Mouse (Mus musculus): ENCODE data around the gene Dus2. TPM values are rescaled to one million over a fixed set of nuclear protein-coding genes. Genes with fewer than 3 reads are reported as not detected.
A peak's percentile ranks its signal among the peaks of the same experiment; 100 is the strongest.
"Not testable (repeated sequence)": the region's sequence is repeated elsewhere in the genome, so short reads cannot be mapped to it uniquely, and the experiment has no call there.

Gene Dus2
- total and polyA plus RNA-seq, 2 experiments from 2014 or later = 15.4 to 20.2 TPM

DNA sequence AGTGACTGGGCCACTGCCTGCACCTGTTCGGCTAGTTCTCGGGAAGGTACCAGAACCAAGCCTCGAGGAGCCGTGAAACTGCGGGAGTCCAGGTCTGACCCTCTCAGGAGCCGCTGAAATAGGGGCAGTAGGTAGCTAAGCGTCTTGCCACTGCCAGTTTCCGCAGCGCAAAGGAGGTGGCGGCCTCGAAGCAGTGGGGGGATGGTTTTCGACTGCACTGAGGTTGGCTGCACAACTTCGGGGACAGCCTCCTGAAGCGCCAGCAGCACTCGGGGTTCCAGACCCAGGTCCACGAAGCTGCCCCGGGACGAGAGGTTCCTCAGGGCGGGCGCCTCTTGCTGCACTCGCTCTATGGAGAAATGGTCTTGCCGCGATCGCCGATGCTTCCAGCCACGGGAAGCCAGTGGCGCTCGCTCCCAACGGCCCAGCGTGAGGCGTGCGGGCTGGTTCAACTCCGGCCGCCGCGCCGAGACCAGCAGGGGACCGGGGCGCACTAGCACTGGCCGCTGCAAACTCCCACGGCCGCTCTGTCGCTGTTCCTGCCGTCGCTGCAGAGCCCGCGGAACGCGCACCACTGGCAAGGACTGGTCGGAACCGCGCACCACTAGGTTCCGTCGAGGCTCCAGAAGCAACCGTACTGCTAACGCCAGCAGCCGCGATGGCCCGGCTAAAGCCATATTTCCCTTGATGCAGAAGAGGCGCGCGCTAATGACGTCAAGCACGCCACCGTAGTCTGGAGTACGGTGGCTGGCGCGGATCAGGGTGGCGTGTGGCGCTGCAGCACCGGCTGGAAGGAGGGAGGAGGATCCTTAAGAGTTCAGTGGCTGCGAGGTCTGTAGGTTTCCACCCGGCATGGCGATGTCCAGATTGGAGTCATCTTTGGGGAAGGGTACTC, 19.9 kb downstream of the Dus2 start:
- ATAC-seq (peak; percentile 98), DNase-seq (ENCODE audit: low spot score) (peak; percentile 97)
- peak overlapping the region; percentile 76 for H3K27ac ChIP-seq
- peak overlapping the region; percentile 99 for H3K4me2 ChIP-seq (ENCODE audit: low read depth, low read length)
- no peaks in the 10 kb centered on the region for H3K9me3 ChIP-seq (ENCODE audit: low read length)
- 1% methylated on average over 74 of the region's 74 CpGs for WGBS
- H3K9ac ChIP-seq (replicated peaks; ENCODE audit: low read length) = peak overlapping the region; percentile 81
- H3K27me3 ChIP-seq (ENCODE audit: insufficient read depth, low read length) = no peaks in the 10 kb centered on the region
- 0 out of 2 replicates have a peak, but pooled peaks cover 5% of the 10 kb centered on the region for H3K4me1 ChIP-seq (ENCODE audit: insufficient read depth, low read length)
- 0 out of 2 replicates have a peak, but pooled peaks cover 4% of the 10 kb centered on the region for H3K36me3 ChIP-seq (ENCODE audit: insufficient read depth, low read length)
- TF ChIP-seq CTCF (IDR thresholded peaks at IDR 0.05; ENCODE audit: low read depth) = no peak
- H3K4me3 ChIP-seq (ENCODE audit: low read length) = peak overlapping the region; percentile 78

DNA sequence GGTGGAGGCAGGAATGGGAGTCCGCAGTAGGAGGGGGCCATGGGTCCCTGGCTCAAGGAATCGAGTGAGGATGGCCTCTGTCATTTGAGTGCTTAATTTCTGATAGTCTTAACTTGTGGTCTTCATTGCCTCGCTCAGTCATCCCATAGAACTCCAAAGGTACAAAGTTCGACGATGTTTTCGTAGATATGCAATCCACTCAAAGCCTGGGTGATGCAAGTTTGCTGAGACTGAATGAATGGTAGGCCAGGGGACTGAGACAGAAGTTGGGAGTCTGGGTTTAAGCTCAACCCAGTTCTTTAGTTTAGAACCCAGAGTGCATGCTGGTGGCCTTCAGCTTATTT, 20.5 kb downstream of the Dus2 start, which contains the start of gene Ddx28:
Gene Ddx28 (minus strand): TSS at position 240 of the 344 bp plus-strand sequence.
- peak within 1 kb of the TSS; percentile 81 for H3K9ac ChIP-seq (replicated peaks; ENCODE audit: low read length)
- TF ChIP-seq CTCF (IDR thresholded peaks at IDR 0.05; ENCODE audit: low read depth) = no peak
- H3K36me3 ChIP-seq (ENCODE audit: insufficient read depth, low read length) = 0 out of 2 replicates have a peak, but pooled peaks cover 6% of the 10 kb centered on the region
- DNase-seq (ENCODE audit: low spot score) (peak; percentile 4), ATAC-seq (no peak)
- WGBS = 1% methylated on average over 6 of the region's 6 CpGs
- no peaks in the 10 kb centered on the region for H3K27me3 ChIP-seq (ENCODE audit: insufficient read depth, low read length)
- 0 out of 2 replicates have a peak, but pooled peaks cover 5% of the 10 kb centered on the region for H3K4me1 ChIP-seq (ENCODE audit: insufficient read depth, low read length)
- H3K9me3 ChIP-seq (ENCODE audit: low read length) = no peaks in the 10 kb centered on the region
- H3K4me2 ChIP-seq (ENCODE audit: low read depth, low read length) = peak within 1 kb of the TSS; percentile 99
- H3K4me3 ChIP-seq (ENCODE audit: low read length) = peak within 1 kb of the TSS; percentile 78
- H3K27ac ChIP-seq = peak within 1 kb of the TSS; percentile 76

DNA sequence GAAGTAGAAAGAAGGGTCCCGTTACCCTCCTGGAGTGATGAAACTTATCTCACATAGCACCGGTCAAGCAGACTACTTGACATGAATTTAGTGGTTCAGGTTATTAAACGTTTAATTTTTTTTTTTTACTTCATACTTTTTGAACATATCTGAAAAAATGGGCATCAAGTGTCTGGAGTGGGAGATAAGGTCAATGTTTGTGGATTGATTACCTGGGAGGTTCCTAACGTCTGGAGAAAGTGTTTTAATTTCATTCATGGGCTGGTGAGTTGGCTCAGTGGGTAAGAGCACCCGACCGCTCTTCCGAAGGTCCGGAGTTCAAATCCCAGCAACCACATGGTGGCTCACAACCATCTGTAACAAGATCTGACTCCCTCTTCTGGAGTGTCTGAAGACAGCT, 21.1 kb downstream of the Dus2 start:
- Histone ChIP-seq H3K4me2 (ENCODE audit: low read depth, low read length) (peak overlapping the region; percentile 99), H3K4me3 (ENCODE audit: low read length) (peak overlapping the region; percentile 78; the same call in 1 of the 2 replicates)
- not testable (repeated sequence) for H3K9me3 ChIP-seq (ENCODE audit: low read length); DNase-seq (ENCODE audit: low spot score); H3K36me3 ChIP-seq (ENCODE audit: insufficient read depth, low read length); H3K27ac ChIP-seq; H3K9ac ChIP-seq (replicated peaks; ENCODE audit: low read length); ATAC-seq; H3K27me3 ChIP-seq (ENCODE audit: insufficient read depth, low read length); H3K4me1 ChIP-seq (ENCODE audit: insufficient read depth, low read length)
- 82% methylated on average over 8 of the region's 8 CpGs for WGBS

DNA sequence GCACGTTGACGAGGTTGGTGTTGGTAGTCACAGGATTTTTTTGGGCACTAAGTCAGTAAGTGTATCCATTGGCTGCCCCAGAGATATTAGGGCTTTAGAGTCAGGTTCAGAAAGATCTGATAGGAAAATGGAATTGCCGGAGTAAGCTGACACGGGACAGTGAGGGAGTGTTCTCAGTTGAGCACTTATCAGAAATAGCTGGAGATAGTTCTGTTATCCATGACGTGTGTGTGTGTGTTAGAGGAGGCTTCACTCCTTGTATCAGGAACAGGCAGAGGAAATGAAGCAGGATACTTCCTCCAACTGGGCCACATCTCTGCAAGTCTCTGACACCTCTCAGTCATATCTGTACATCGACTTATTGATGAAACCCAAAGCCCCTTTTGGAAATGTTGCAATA, 25.1 kb downstream of the Dus2 start:
- no peaks in the 10 kb centered on the region for H3K27me3 ChIP-seq (ENCODE audit: insufficient read depth, low read length)
- peaks cover 10% of the 10 kb centered on the region; the same call in 1 of the 2 replicates for H3K36me3 ChIP-seq (ENCODE audit: insufficient read depth, low read length)
- DNase-seq (ENCODE audit: low spot score) = no peak
- WGBS = 91% methylated on average over 6 of the region's 6 CpGs
- no peak overlapping the region for H3K27ac ChIP-seq
- H3K9ac ChIP-seq (replicated peaks; ENCODE audit: low read length) = no peak overlapping the region
- ATAC-seq = no peak
- H3K4me3 ChIP-seq (ENCODE audit: low read length) = no peak overlapping the region
- no peak overlapping the region for H3K4me2 ChIP-seq (ENCODE audit: low read depth, low read length)
- H3K9me3 ChIP-seq (ENCODE audit: low read length) = no peaks in the 10 kb centered on the region
- TF ChIP-seq CTCF (IDR thresholded peaks at IDR 0.05; ENCODE audit: low read depth) = no peak
- no peaks in the 10 kb centered on the region for H3K4me1 ChIP-seq (ENCODE audit: insufficient read depth, low read length)

DNA sequence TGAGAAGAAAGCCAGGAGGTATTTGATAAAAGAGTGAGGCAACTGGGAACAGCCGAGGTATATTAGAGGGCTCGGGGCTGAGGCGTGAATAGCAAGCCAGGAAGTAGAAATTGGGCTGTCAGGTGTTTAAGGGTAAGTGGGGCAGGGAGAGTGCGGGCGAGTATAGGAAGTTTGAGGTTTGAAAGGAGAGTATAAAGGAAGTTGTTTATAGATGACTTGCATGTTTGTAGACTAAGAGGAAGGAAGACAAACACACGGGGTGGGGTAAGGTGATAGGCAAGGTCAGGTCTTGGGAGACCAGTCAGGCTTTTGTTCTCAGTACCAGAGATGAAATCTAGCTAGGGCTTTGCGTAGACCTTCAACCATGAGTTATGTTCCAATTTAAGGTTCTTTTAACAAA, 26.0 kb downstream of the Dus2 start:
- H3K27ac ChIP-seq = no peak overlapping the region
- no peak overlapping the region for H3K4me2 ChIP-seq (ENCODE audit: low read depth, low read length)
- no peak for TF ChIP-seq CTCF (IDR thresholded peaks at IDR 0.05; ENCODE audit: low read depth)
- H3K27me3 ChIP-seq (ENCODE audit: insufficient read depth, low read length) = no peaks in the 10 kb centered on the region
- H3K4me1 ChIP-seq (ENCODE audit: insufficient read depth, low read length) = no peaks in the 10 kb centered on the region
- ATAC-seq (no peak), DNase-seq (ENCODE audit: low spot score) (no peak)
- WGBS = 96% methylated on average over 7 of the region's 7 CpGs
- H3K4me3 ChIP-seq (ENCODE audit: low read length) = no peak overlapping the region
- H3K36me3 ChIP-seq (ENCODE audit: insufficient read depth, low read length) = peaks cover 10% of the 10 kb centered on the region; the same call in 1 of the 2 replicates
- no peak overlapping the region for H3K9ac ChIP-seq (replicated peaks; ENCODE audit: low read length)
- H3K9me3 ChIP-seq (ENCODE audit: low read length) = no peaks in the 10 kb centered on the region

DNA sequence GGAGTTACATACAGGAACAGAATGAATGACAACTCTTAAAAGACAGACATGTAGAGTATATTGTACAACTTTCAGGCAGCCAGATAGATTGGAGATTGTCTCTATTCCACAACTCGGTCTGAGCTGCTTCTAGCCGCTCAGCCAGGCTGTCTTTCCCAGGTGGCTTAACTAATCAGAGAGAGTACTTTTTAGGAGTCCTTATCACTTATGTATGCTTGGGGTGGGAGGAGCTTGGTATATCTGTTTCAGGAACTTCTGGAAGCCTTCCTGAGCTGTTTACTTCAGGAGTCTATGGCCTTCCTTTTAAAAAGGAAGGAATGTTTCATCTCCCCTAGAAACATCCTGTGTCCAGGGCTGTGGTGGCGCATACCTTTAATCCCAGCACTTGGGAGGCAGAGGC, 26.9 kb downstream of the Dus2 start:
- DNase-seq (ENCODE audit: low spot score) (no peak), ATAC-seq (no peak)
- H3K27me3 ChIP-seq (ENCODE audit: insufficient read depth, low read length) = no peaks in the 10 kb centered on the region
- WGBS = 91% methylated on average over 3 of the region's 3 CpGs
- H3K4me3 ChIP-seq (ENCODE audit: low read length) = no peak overlapping the region
- peaks cover 10% of the 10 kb centered on the region; the same call in 1 of the 2 replicates for H3K36me3 ChIP-seq (ENCODE audit: insufficient read depth, low read length)
- no peak overlapping the region for H3K27ac ChIP-seq
- no peaks in the 10 kb centered on the region for H3K4me1 ChIP-seq (ENCODE audit: insufficient read depth, low read length)
- no peaks in the 10 kb centered on the region for H3K9me3 ChIP-seq (ENCODE audit: low read length)
- no peak for TF ChIP-seq CTCF (IDR thresholded peaks at IDR 0.05; ENCODE audit: low read depth)
- H3K4me2 ChIP-seq (ENCODE audit: low read depth, low read length) = no peak overlapping the region
- no peak overlapping the region for H3K9ac ChIP-seq (replicated peaks; ENCODE audit: low read length)

DNA sequence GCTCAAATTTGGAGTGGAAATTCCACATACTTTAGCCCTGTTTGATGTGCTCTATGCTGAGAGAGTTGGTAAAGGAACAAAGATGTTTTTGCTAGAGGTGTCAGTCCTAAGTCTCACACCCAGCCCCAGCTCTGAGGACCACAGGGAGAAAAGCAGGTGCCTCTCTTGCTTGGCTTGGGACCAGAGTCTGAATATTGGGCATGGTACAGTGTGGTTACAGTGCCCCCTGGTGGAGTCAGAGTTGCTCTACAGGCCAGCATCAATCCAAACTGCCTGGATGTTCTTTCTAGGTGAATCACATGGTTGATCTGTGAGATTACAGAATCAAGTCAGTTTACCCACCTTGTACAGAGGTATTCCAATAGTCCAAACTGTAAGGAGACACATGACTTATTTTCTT, 31.3 kb downstream of the Dus2 start:
- DNase-seq (ENCODE audit: low spot score) (peak; percentile 89), ATAC-seq (peak; percentile 72; the same call in 1 of the 2 replicates)
- Histone ChIP-seq H3K27me3 (ENCODE audit: insufficient read depth, low read length) (no peaks in the 10 kb centered on the region), H3K4me1 (ENCODE audit: insufficient read depth, low read length) (no peaks in the 10 kb centered on the region), H3K4me3 (ENCODE audit: low read length) (no peak overlapping the region), H3K9ac (replicated peaks; ENCODE audit: low read length) (no peak overlapping the region), H3K36me3 (ENCODE audit: insufficient read depth, low read length) (peaks cover 4% of the 10 kb centered on the region; the same call in 1 of the 2 replicates), H3K4me2 (ENCODE audit: low read depth, low read length) (no peak overlapping the region), H3K9me3 (ENCODE audit: low read length) (no peaks in the 10 kb centered on the region), H3K27ac (no peak overlapping the region)
- TF ChIP-seq CTCF (IDR thresholded peaks at IDR 0.05; ENCODE audit: low read depth) = peak; percentile 97

All from hindbrain, postnatal 0 days (tissue).